Mouse (Mus musculus): Measurements from ENCODE around the gene Klrg1. TPM values are rescaled to one million over a fixed set of nuclear protein-coding genes. Genes with fewer than 3 reads are reported as not detected.

Klrg1 gene
- total and polyA plus RNA-seq, 2 experiments from 2014 or later, result 0.52 to 1.3 TPM

DNA sequence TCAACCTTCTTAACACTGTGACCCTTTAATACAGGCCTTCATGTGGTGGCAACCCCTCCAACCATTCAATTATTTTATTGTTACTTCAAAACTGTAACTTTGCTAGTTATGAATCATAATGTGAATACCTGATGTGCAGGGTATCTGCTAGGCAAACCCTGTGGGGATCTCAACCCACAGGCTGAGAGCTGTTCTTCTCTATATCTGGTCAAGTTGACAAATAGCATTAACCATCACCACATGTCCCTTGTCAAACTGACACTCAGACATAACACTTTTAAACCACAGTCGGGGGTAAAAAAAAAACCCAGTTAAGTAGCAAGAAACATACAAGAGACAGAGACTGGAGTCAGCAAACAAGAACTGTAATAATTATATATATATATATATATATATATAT, 2.1 kb upstream of the Klrg1 start:
- Histone ChIP-seq H3K9ac (replicated peaks; ENCODE audit: low read length) (no peak overlapping the region), H3K27me3 (ENCODE audit: insufficient read depth, low read length) (no peaks in the 10 kb centered on the region), H3K4me2 (ENCODE audit: low read depth, low read length) (no peak overlapping the region), H3K9me3 (ENCODE audit: low read length) (no peaks in the 10 kb centered on the region), H3K27ac (no peak overlapping the region), H3K4me1 (ENCODE audit: insufficient read depth, low read length) (no peaks in the 10 kb centered on the region), H3K4me3 (ENCODE audit: low read length) (no peak overlapping the region), H3K36me3 (ENCODE audit: insufficient read depth, low read length) (no peaks in the 10 kb centered on the region)
- ATAC-seq (no peak), DNase-seq (ENCODE audit: low spot score) (no peak)
- 100% methylated on average over 1 of the region's 1 CpGs for WGBS
- TF ChIP-seq CTCF (IDR thresholded peaks at IDR 0.05; ENCODE audit: low read depth), result no peak

DNA sequence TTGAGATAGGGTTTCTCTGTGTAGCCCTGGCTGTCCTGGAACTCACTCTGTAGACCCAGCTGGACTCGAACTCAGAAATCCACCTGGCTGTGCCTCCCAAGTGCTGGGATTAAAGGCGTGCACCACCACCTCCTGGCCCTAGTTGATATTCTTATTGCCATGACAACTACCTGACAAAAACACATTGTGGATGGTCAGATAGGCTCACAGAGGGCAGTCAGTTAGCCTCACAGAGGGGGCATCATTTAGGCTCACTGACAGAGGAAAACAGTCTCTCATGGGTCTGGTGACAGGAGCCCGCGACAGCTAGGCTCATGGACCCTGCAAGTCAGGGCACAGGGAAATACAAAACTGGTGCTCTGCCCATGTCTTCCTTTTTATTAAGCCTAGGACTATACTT, 1.6 kb upstream of the Klrg1 start:
- DNase-seq (ENCODE audit: low spot score) (no peak), ATAC-seq (no peak)
- H3K36me3 ChIP-seq (ENCODE audit: insufficient read depth, low read length), result no peaks in the 10 kb centered on the region
- no peak overlapping the region for H3K27ac ChIP-seq
- no peak overlapping the region for H3K9ac ChIP-seq (replicated peaks; ENCODE audit: low read length)
- H3K4me2 ChIP-seq (ENCODE audit: low read depth, low read length), result no peak overlapping the region
- no peaks in the 10 kb centered on the region for H3K4me1 ChIP-seq (ENCODE audit: insufficient read depth, low read length)
- H3K27me3 ChIP-seq (ENCODE audit: insufficient read depth, low read length), result no peaks in the 10 kb centered on the region
- H3K9me3 ChIP-seq (ENCODE audit: low read length), result no peaks in the 10 kb centered on the region
- H3K4me3 ChIP-seq (ENCODE audit: low read length), result no peak overlapping the region
- TF ChIP-seq CTCF (IDR thresholded peaks at IDR 0.05; ENCODE audit: low read depth), result no peak
- 81% methylated on average over 4 of the region's 4 CpGs for WGBS

DNA sequence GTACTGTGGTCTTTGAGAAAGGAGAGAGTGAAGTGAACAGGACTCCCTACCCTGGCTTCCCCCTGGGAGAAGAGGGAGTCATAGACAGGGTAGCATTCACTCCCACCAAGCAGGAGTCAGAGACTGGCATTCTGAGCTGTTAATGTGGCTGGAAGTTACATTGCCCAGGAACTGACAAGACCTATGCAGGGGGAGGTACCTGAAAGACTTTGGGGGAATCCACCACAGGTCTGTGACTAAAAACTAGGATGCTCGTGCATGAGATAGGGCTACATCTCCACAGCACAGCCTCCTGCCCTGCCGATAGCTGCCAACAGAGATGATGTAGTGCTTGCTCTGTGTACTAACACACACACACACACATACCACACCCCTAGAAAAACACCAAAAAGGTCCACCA, 747 bp upstream of the Klrg1 start:
- no peak overlapping the region for H3K4me3 ChIP-seq (ENCODE audit: low read length)
- H3K9ac ChIP-seq (replicated peaks; ENCODE audit: low read length), result no peak overlapping the region
- H3K27me3 ChIP-seq (ENCODE audit: insufficient read depth, low read length), result no peaks in the 10 kb centered on the region
- no peak for ATAC-seq
- H3K27ac ChIP-seq, result no peak overlapping the region
- WGBS, result 100% methylated on average over 2 of the region's 2 CpGs
- H3K36me3 ChIP-seq (ENCODE audit: insufficient read depth, low read length), result no peaks in the 10 kb centered on the region
- no peaks in the 10 kb centered on the region for H3K9me3 ChIP-seq (ENCODE audit: low read length)
- no peak for DNase-seq (ENCODE audit: low spot score)
- no peaks in the 10 kb centered on the region for H3K4me1 ChIP-seq (ENCODE audit: insufficient read depth, low read length)
- TF ChIP-seq CTCF (IDR thresholded peaks at IDR 0.05; ENCODE audit: low read depth), result no peak
- no peak overlapping the region for H3K4me2 ChIP-seq (ENCODE audit: low read depth, low read length)

DNA sequence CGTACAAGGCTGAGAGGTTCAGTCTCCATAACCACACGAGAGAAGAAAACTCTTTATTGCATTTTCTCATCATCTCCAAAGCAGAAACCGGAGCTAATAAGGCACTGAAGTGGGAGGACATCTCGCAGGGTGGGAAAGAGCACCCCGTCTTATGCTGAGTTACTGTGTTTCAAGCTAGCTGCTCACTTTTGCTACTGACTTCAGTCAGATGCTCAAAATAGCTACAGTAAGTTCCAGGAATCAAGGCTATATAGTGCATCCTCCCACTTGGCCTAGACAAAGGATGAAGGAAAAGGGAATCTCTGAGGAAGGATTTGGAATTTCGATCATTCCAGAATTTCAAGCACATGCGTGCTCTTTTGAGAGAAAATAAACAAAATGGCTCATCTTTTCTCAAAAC, 6.1 kb downstream of the Klrg1 start:
- no peaks in the 10 kb centered on the region for H3K27me3 ChIP-seq (ENCODE audit: insufficient read depth, low read length)
- DNase-seq (ENCODE audit: low spot score), result no peak
- no peak overlapping the region for H3K4me3 ChIP-seq (ENCODE audit: low read length)
- no peak overlapping the region for H3K27ac ChIP-seq
- H3K9me3 ChIP-seq (ENCODE audit: low read length), result no peaks in the 10 kb centered on the region
- no peak for TF ChIP-seq CTCF (IDR thresholded peaks at IDR 0.05; ENCODE audit: low read depth)
- H3K4me1 ChIP-seq (ENCODE audit: insufficient read depth, low read length), result no peaks in the 10 kb centered on the region
- no peak for ATAC-seq
- WGBS, result 81% methylated on average over 7 of the region's 7 CpGs
- H3K36me3 ChIP-seq (ENCODE audit: insufficient read depth, low read length), result no peaks in the 10 kb centered on the region
- no peak overlapping the region for H3K9ac ChIP-seq (replicated peaks; ENCODE audit: low read length)
- no peak overlapping the region for H3K4me2 ChIP-seq (ENCODE audit: low read depth, low read length)

DNA sequence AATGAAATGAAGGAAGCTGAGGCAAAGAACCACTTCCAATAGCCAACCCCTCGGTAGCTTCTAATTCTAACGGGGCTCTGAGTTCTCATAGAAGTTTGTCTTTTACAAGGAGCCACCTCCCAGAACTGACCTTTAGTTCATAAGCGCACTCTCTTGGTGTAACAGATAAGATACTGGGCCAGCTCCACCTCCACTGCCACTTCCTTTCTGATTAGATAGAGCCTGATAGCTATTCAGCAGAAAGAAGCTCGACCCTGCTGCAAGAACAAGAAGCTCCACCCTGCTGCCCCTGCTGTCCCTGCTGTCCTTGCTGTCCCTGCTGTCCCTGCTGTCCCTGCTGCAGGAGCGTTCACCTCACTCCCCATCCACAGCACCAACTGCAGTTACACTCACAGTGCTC, 8.1 kb downstream of the Klrg1 start:
- ATAC-seq (no peak), DNase-seq (ENCODE audit: low spot score) (no peak)
- Histone ChIP-seq H3K4me3 (ENCODE audit: low read length) (no peak overlapping the region), H3K27me3 (ENCODE audit: insufficient read depth, low read length) (no peaks in the 10 kb centered on the region), H3K4me2 (ENCODE audit: low read depth, low read length) (no peak overlapping the region), H3K4me1 (ENCODE audit: insufficient read depth, low read length) (no peaks in the 10 kb centered on the region), H3K27ac (no peak overlapping the region), H3K36me3 (ENCODE audit: insufficient read depth, low read length) (no peaks in the 10 kb centered on the region), H3K9me3 (ENCODE audit: low read length) (no peaks in the 10 kb centered on the region), H3K9ac (replicated peaks; ENCODE audit: low read length) (no peak overlapping the region)
- TF ChIP-seq CTCF (IDR thresholded peaks at IDR 0.05; ENCODE audit: low read depth), result no peak
- 63% methylated on average over 5 of the region's 5 CpGs for WGBS

DNA sequence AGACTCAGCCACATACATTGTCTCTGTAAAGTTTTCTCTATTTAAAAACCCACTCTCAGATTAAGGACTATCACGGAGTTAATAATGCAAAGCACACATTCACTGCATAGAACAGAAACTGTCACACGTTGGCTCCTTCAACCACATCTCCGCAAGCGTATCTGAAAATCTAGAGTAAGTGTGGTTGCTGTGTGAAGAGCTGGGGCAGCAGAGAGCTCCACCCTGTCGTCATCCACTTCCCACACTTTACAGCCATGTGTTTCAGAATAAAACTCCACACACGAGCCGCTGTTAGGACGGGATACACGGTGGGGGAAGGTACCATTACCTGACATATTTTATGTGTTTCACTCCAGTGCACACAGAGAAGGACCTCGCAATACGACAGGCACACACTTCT, 12.5 kb downstream of the Klrg1 start:
- DNase-seq (ENCODE audit: low spot score) (no peak), ATAC-seq (no peak)
- Histone ChIP-seq H3K4me3 (ENCODE audit: low read length) (no peak overlapping the region), H3K27me3 (ENCODE audit: insufficient read depth, low read length) (no peaks in the 10 kb centered on the region), H3K4me2 (ENCODE audit: low read depth, low read length) (no peak overlapping the region), H3K9ac (replicated peaks; ENCODE audit: low read length) (no peak overlapping the region), H3K9me3 (ENCODE audit: low read length) (no peaks in the 10 kb centered on the region), H3K36me3 (ENCODE audit: insufficient read depth, low read length) (no peaks in the 10 kb centered on the region), H3K4me1 (ENCODE audit: insufficient read depth, low read length) (no peaks in the 10 kb centered on the region), H3K27ac (no peak overlapping the region)
- 80% methylated on average over 11 of the region's 11 CpGs for WGBS
- TF ChIP-seq CTCF (IDR thresholded peaks at IDR 0.05; ENCODE audit: low read depth), result no peak

DNA sequence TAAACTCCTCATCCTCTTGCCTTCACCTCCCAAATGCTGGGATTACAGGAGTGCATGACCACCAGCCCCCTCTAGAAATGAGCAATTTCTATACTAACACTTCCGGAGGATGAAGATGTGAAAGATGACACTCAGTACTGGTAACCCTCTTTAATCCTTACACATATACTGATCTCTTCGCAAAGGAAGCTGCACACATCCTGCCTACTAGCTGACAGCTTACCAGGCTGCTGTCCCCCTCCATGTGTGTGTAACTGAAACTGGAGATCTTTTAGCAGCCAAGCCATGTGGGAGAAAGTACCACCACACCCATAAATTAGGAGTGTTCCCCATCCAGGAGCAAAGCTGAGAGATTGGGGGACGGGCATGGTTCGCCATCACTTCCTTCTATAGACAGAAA, 13.5 kb downstream of the Klrg1 start:
- WGBS, result 87% methylated on average over 4 of the region's 4 CpGs
- H3K4me3 ChIP-seq (ENCODE audit: low read length), result no peak overlapping the region
- no peak overlapping the region for H3K9ac ChIP-seq (replicated peaks; ENCODE audit: low read length)
- TF ChIP-seq CTCF (IDR thresholded peaks at IDR 0.05; ENCODE audit: low read depth), result no peak
- H3K9me3 ChIP-seq (ENCODE audit: low read length), result no peaks in the 10 kb centered on the region
- no peaks in the 10 kb centered on the region for H3K27me3 ChIP-seq (ENCODE audit: insufficient read depth, low read length)
- ATAC-seq (no peak), DNase-seq (ENCODE audit: low spot score) (no peak)
- no peaks in the 10 kb centered on the region for H3K36me3 ChIP-seq (ENCODE audit: insufficient read depth, low read length)
- no peak overlapping the region for H3K27ac ChIP-seq
- no peak overlapping the region for H3K4me2 ChIP-seq (ENCODE audit: low read depth, low read length)
- H3K4me1 ChIP-seq (ENCODE audit: insufficient read depth, low read length), result no peaks in the 10 kb centered on the region
